Mouse (Mus musculus): Measurements from ENCODE around the gene Edem2. TPM values are rescaled to one million over a fixed set of nuclear protein-coding genes. Genes with fewer than 3 reads are reported as not detected.

Gene Edem2
- polyA plus RNA-seq, 1 experiment: 44.1 TPM

GRCm38 (mm10) chr2:155707251-155707650, 22.0 kb downstream of the Edem2 start:
- no peak for TF ChIP-seq GATA1 (IDR thresholded peaks at IDR 0.05; ENCODE audit: low read length)

GRCm38 (mm10) chr2:155703630-155704029, 25.6 kb downstream of the Edem2 start:
- TF ChIP-seq GATA1 (IDR thresholded peaks at IDR 0.05; ENCODE audit: low read length): no peak

GRCm38 (mm10) chr2:155701399-155701919, 27.8 kb downstream of the Edem2 start:
- TF ChIP-seq GATA1 (IDR thresholded peaks at IDR 0.05; ENCODE audit: low read length): no peak

GRCm38 (mm10) chr2:155696851-155697250, 32.4 kb downstream of the Edem2 start:
- TF ChIP-seq GATA1 (IDR thresholded peaks at IDR 0.05; ENCODE audit: low read length): no peak

GRCm38 (mm10) chr2:155696091-155696558, 33.1 kb downstream of the Edem2 start:
- no peak for TF ChIP-seq GATA1 (IDR thresholded peaks at IDR 0.05; ENCODE audit: low read length)

- no peak for TF ChIP-seq GATA1 (IDR thresholded peaks at IDR 0.05; ENCODE audit: low read length)
Observed at GRCm38 (mm10) chr2:155695316-155695715, 34.0 kb downstream of the Edem2 start.

- no peak for TF ChIP-seq GATA1 (IDR thresholded peaks at IDR 0.05; ENCODE audit: low read length)
Observed at GRCm38 (mm10) chr2:155694564-155694963, 34.7 kb downstream of the Edem2 start.

GRCm38 (mm10) chr2:155693136-155693535, 36.1 kb downstream of the Edem2 start:
- no peak for TF ChIP-seq GATA1 (IDR thresholded peaks at IDR 0.05; ENCODE audit: low read length)

GRCm38 (mm10) chr2:155691723-155692493, 37.4 kb downstream of the Edem2 start, which contains the start of gene Trpc4ap:
Gene Trpc4ap, minus strand, starts transcription at chr2:155692384.
- no peak for TF ChIP-seq GATA1 (IDR thresholded peaks at IDR 0.05; ENCODE audit: low read length)

- TF ChIP-seq GATA1 (IDR thresholded peaks at IDR 0.05; ENCODE audit: low read length): no peak
Observed at GRCm38 (mm10) chr2:155691336-155691722, 37.9 kb downstream of the Edem2 start.

GRCm38 (mm10) chr2:155689211-155689610, 40.1 kb downstream of the Edem2 start:
- TF ChIP-seq GATA1 (IDR thresholded peaks at IDR 0.05; ENCODE audit: low read length): no peak

GRCm38 (mm10) chr2:155687746-155688145, 41.5 kb downstream of the Edem2 start:
- TF ChIP-seq GATA1 (IDR thresholded peaks at IDR 0.05; ENCODE audit: low read length): no peak

- TF ChIP-seq GATA1 (IDR thresholded peaks at IDR 0.05; ENCODE audit: low read length): no peak
Observed at GRCm38 (mm10) chr2:155686572-155686971, 42.7 kb downstream of the Edem2 start.

- TF ChIP-seq GATA1 (IDR thresholded peaks at IDR 0.05; ENCODE audit: low read length): no peak
Observed at GRCm38 (mm10) chr2:155683821-155684220, 45.5 kb downstream of the Edem2 start.

- TF ChIP-seq GATA1 (IDR thresholded peaks at IDR 0.05; ENCODE audit: low read length): no peak
Observed at GRCm38 (mm10) chr2:155683137-155683536, 46.1 kb downstream of the Edem2 start.

GRCm38 (mm10) chr2:155681874-155682273, 47.4 kb downstream of the Edem2 start:
- no peak for TF ChIP-seq GATA1 (IDR thresholded peaks at IDR 0.05; ENCODE audit: low read length)

GRCm38 (mm10) chr2:155681194-155681593, 48.1 kb downstream of the Edem2 start:
- TF ChIP-seq GATA1 (IDR thresholded peaks at IDR 0.05; ENCODE audit: low read length): no peak

All from G1E-ER4 (cell line).